19 mouse cellular contexts compared by ENCODE assay signal in the genomic region with DNA sequence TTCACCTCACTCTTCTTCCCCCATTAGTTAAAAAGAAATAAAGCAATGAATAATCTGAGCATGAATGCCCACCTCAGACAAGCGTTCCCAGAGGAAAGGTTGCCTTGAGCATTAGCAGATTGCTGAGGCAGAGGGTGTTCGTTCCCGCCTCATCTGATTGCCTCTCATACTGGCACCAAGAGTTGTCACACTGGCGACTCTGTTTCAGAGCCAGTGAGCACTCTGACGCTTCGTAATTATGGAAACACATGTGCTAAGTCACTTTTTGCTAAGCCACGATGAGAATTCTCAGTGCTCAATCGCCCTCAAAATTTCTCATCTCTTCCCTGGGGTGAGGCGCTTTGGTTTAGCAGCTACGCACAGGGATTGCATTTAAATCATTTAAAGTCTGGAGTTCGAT.
"Had no signal": no experiment of that assay in that cellular context is flagged by ENCODE, and none has a peak within 500 bp of the region (broad histone marks: within the 10 kb centered on the region; RNA-seq: fewer than 3 reads in every experiment).

No protein-coding gene starts in this region.

- H3K27me3 ChIP-seq: kidney, embryonic 15.5 days; limb, embryonic 13.5 days; liver, embryonic 12.5 days; liver, embryonic 15.5 days; lung, embryonic 15.5 days; megakaryocyte, embryonic 14.5 days had no signal

- H3K36me3 ChIP-seq: kidney, embryonic 15.5 days; limb, embryonic 10.5 days; limb, embryonic 13.5 days; liver, embryonic 12.5 days; liver, embryonic 15.5 days; lung, embryonic 15.5 days; midbrain, embryonic 10.5 days had no signal

- H3K4me1 ChIP-seq: kidney, embryonic 15.5 days; limb, embryonic 10.5 days; limb, embryonic 13.5 days; liver, embryonic 12.5 days; liver, embryonic 15.5 days; lung, embryonic 15.5 days; megakaryocyte, embryonic 14.5 days; midbrain, embryonic 10.5 days had no signal

- H3K9ac ChIP-seq: kidney, embryonic 15.5 days; limb, embryonic 13.5 days; liver, embryonic 12.5 days; liver, embryonic 15.5 days; lung, embryonic 15.5 days had no signal

- H3K4me3 ChIP-seq: kidney, embryonic 15.5 days; left cerebral cortex, adult 2 months; limb, embryonic 10.5 days; limb, embryonic 13.5 days; liver, embryonic 12.5 days; liver, embryonic 15.5 days; lung, embryonic 15.5 days; megakaryocyte, embryonic 14.5 days; midbrain, embryonic 10.5 days had no signal

- H3K27ac ChIP-seq: kidney, embryonic 15.5 days; left cerebral cortex, adult 2 months; limb, embryonic 10.5 days; limb, embryonic 13.5 days; liver, embryonic 12.5 days; liver, embryonic 15.5 days; lung, embryonic 15.5 days; midbrain, embryonic 10.5 days had no signal

- H3K4me2 ChIP-seq: kidney, embryonic 15.5 days; limb, embryonic 13.5 days; liver, embryonic 12.5 days; liver, embryonic 15.5 days; lung, embryonic 15.5 days had no signal

- ATAC-seq: liver, embryonic 12.5 days; midbrain, embryonic 16.5 days had no signal

- H3K9me3 ChIP-seq: kidney, embryonic 15.5 days; limb, embryonic 10.5 days; limb, embryonic 13.5 days; liver, embryonic 12.5 days; liver, embryonic 15.5 days; lung, embryonic 15.5 days; midbrain, embryonic 10.5 days had no signal

- DNase-seq: kidney, postnatal 10 days; kidney, postnatal 36 days; layer of hippocampus, postnatal 36 days; liver; lung, adult 18-20 months; lung, postnatal 10 days; lung, postnatal 36 days; thymus, adult 18-20 months; thymus, postnatal 36 days had no signal
